Mouse (Mus musculus): ENCODE results near the gene Lhfpl5. TPM values are rescaled to one million over a fixed set of nuclear protein-coding genes. Genes with fewer than 3 reads are reported as not detected.

Lhfpl5 gene
- total and polyA plus RNA-seq, 2 experiments from 2014 or later, result 26.6 to 29.7 TPM

DNA sequence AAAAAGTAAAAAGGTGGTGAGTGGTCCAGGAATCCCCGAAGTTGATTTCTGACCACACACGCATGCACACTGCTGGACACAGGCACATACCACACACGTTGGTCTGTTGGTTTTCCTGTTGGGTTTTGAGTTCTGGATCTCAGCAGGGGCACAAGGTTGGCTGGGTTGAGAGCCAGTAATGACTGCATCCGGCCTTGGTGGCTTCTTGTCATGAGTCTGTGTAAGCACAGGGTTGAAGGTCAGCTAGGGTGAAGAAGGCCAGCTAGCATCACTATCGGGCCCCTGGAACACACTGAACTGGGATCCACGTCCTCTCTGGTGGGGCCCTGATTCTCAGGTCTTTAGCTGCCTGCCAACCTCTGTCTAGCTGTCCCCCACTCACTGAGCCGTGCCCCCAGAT lies 2.9 kb upstream of the Lhfpl5 start:
- TF ChIP-seq CTCF (IDR thresholded peaks at IDR 0.05; ENCODE audit: low read depth), result no peak
- Histone ChIP-seq H3K9ac (replicated peaks; ENCODE audit: low read length) (no peak overlapping the region), H3K4me1 (ENCODE audit: insufficient read depth, low read length) (peaks cover 9% of the 10 kb centered on the region), H3K4me2 (ENCODE audit: low read depth, low read length) (no peak overlapping the region), H3K4me3 (ENCODE audit: low read length) (no peak overlapping the region), H3K9me3 (ENCODE audit: low read length) (no peaks in the 10 kb centered on the region), H3K36me3 (ENCODE audit: insufficient read depth, low read length) (no peaks in the 10 kb centered on the region), H3K27me3 (ENCODE audit: insufficient read depth, low read length) (no peaks in the 10 kb centered on the region), H3K27ac (no peak overlapping the region)
- no peak for DNase-seq (ENCODE audit: low spot score)
- ATAC-seq, result no peak
- WGBS, result 80% methylated on average over 7 of the region's 7 CpGs

DNA sequence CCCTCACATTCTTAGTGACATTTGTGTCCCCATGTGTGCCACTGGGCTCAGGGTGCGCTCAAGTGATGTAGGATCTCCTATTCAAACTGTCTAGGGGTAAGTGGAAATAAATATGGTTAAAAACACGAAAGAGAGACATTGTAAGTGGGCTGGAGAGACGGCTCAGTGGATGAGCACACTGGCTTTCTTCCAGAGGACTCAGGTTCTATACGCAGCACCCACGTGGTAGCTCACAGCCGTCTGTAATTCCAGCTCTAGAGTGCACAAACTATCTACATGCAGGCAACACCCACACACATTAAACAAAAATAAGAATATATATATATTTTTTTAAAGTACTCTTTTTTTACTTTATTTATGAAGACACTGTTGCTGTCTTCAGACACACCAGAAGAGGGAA lies 2.5 kb upstream of the Lhfpl5 start:
- TF ChIP-seq CTCF (IDR thresholded peaks at IDR 0.05; ENCODE audit: low read depth), result no peak
- H3K27me3 ChIP-seq (ENCODE audit: insufficient read depth, low read length), result no peaks in the 10 kb centered on the region
- peaks cover 9% of the 10 kb centered on the region for H3K4me1 ChIP-seq (ENCODE audit: insufficient read depth, low read length)
- no peak overlapping the region for H3K4me2 ChIP-seq (ENCODE audit: low read depth, low read length)
- H3K27ac ChIP-seq, result no peak overlapping the region
- H3K4me3 ChIP-seq (ENCODE audit: low read length), result no peak overlapping the region
- H3K36me3 ChIP-seq (ENCODE audit: insufficient read depth, low read length), result no peaks in the 10 kb centered on the region
- ATAC-seq (no peak), DNase-seq (ENCODE audit: low spot score) (no peak)
- WGBS, result 87% methylated on average over 6 of the region's 6 CpGs
- no peaks in the 10 kb centered on the region for H3K9me3 ChIP-seq (ENCODE audit: low read length)
- no peak overlapping the region for H3K9ac ChIP-seq (replicated peaks; ENCODE audit: low read length)

DNA sequence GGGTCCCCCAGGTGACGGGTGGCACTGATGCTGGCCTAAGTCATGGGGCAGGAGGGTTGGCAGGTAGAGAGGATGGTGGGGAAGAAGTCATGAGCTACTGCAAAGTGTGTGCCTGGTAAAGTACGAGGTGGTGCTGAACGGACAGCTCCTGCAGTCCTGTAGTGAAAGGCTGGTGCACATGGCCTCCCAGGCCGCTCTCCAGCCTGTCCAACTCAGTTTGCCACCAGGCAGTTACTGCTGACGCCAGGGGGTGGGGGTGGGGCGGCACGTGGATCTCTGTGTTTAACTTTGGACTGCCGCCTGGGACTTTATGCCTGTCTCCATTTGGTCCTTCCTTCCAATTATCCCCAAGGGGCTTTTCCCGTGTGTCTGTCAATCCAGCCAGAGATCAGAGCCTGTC lies 5.0 kb downstream of the Lhfpl5 start:
- peaks cover 8% of the 10 kb centered on the region; the same call in 1 of the 2 replicates for H3K4me1 ChIP-seq (ENCODE audit: insufficient read depth, low read length)
- ATAC-seq, result no peak
- H3K4me2 ChIP-seq (ENCODE audit: low read depth, low read length), result no peak overlapping the region
- H3K9ac ChIP-seq (replicated peaks; ENCODE audit: low read length), result no peak overlapping the region
- peak; percentile 67 for DNase-seq (ENCODE audit: low spot score)
- TF ChIP-seq CTCF (IDR thresholded peaks at IDR 0.05; ENCODE audit: low read depth), result no peak
- no peaks in the 10 kb centered on the region for H3K9me3 ChIP-seq (ENCODE audit: low read length)
- WGBS, result 4% methylated on average over 9 of the region's 9 CpGs
- H3K27me3 ChIP-seq (ENCODE audit: insufficient read depth, low read length), result no peaks in the 10 kb centered on the region
- H3K36me3 ChIP-seq (ENCODE audit: insufficient read depth, low read length), result no peaks in the 10 kb centered on the region
- no peak overlapping the region for H3K4me3 ChIP-seq (ENCODE audit: low read length)
- no peak overlapping the region for H3K27ac ChIP-seq

DNA sequence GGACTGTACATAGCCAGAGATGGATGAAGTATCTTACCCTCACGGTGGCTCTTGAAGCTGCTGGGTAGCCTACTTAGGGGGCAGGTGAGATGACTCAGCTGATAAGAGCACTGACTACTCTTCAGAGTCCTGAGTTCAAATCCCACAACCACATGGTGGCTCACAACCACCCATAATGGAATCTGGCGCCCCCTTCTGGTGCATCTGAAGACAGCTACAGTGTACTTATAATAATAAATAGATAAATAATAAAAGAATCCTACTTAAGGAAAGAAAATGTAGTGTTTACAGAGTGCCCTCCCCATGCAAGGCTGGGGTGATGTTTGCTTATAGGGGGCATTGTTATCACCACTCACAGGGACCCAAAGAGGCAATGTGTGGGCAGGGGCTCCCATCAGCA lies 5.6 kb downstream of the Lhfpl5 start:
- H3K4me2 ChIP-seq (ENCODE audit: low read depth, low read length), result no peak overlapping the region
- H3K9me3 ChIP-seq (ENCODE audit: low read length), result no peaks in the 10 kb centered on the region
- no peak for TF ChIP-seq CTCF (IDR thresholded peaks at IDR 0.05; ENCODE audit: low read depth)
- 73% methylated on average over 2 of the region's 2 CpGs for WGBS
- no peak overlapping the region for H3K4me3 ChIP-seq (ENCODE audit: low read length)
- no peaks in the 10 kb centered on the region for H3K27me3 ChIP-seq (ENCODE audit: insufficient read depth, low read length)
- H3K36me3 ChIP-seq (ENCODE audit: insufficient read depth, low read length), result no peaks in the 10 kb centered on the region
- H3K9ac ChIP-seq (replicated peaks; ENCODE audit: low read length), result no peak overlapping the region
- no peak overlapping the region for H3K27ac ChIP-seq
- DNase-seq (ENCODE audit: low spot score) (no peak), ATAC-seq (no peak)
- peaks cover 2% of the 10 kb centered on the region; the same call in 1 of the 2 replicates for H3K4me1 ChIP-seq (ENCODE audit: insufficient read depth, low read length)

DNA sequence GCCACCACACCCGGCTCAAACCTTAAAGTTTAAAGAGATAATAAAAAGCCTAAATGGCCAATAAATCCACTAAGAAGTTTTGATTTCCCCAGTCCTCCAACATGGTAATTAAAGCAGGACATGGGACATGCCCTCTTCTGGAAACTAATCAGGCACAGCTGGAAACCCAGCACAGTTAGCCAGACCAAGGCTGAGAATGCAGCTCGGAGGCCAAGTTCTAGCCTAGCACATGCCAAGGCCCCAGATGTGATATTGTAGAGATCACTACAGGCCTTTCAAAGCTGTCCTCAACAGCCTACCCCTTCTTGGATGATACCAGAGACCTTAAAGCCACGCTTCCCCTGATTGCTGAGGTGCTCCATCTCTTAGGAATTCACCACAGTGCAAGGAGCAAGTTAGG lies 11.1 kb downstream of the Lhfpl5 start:
- Histone ChIP-seq H3K36me3 (ENCODE audit: insufficient read depth, low read length) (peaks cover 33% of the 10 kb centered on the region), H3K4me3 (ENCODE audit: low read length) (no peak overlapping the region), H3K27ac (no peak overlapping the region), H3K4me1 (ENCODE audit: insufficient read depth, low read length) (no peaks in the 10 kb centered on the region), H3K4me2 (ENCODE audit: low read depth, low read length) (no peak overlapping the region), H3K27me3 (ENCODE audit: insufficient read depth, low read length) (no peaks in the 10 kb centered on the region), H3K9me3 (ENCODE audit: low read length) (no peaks in the 10 kb centered on the region), H3K9ac (replicated peaks; ENCODE audit: low read length) (no peak overlapping the region)
- TF ChIP-seq CTCF (IDR thresholded peaks at IDR 0.05; ENCODE audit: low read depth), result no peak
- DNase-seq (ENCODE audit: low spot score) (no peak), ATAC-seq (no peak)
- 80% methylated on average over 3 of the region's 3 CpGs for WGBS

DNA sequence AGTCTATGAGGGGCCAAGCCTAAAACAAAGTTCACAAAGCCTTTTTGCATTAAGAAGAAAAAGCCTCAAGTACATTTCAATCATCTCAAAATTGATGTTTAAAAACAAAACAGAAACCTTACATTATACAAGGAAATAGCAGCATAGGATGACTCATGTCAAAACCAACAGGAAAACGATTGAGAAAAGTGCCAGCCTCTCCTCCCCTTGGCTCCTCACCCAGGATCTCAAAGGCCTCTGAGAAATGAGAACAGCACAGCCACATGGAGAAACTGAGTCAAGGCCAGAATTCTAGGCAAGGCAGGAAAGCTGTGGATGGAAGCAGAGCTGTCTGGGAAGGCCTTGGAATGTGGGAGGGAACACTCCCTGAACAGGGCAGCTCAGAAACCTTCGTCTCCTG lies 13.2 kb downstream of the Lhfpl5 start:
- ATAC-seq, result no peak
- TF ChIP-seq CTCF (IDR thresholded peaks at IDR 0.05; ENCODE audit: low read depth), result no peak
- Histone ChIP-seq H3K27ac (no peak overlapping the region), H3K4me1 (ENCODE audit: insufficient read depth, low read length) (no peaks in the 10 kb centered on the region), H3K36me3 (ENCODE audit: insufficient read depth, low read length) (peaks cover 50% of the 10 kb centered on the region), H3K4me3 (ENCODE audit: low read length) (no peak overlapping the region), H3K9ac (replicated peaks; ENCODE audit: low read length) (no peak overlapping the region), H3K27me3 (ENCODE audit: insufficient read depth, low read length) (no peaks in the 10 kb centered on the region), H3K4me2 (ENCODE audit: low read depth, low read length) (no peak overlapping the region), H3K9me3 (ENCODE audit: low read length) (no peaks in the 10 kb centered on the region)
- WGBS, result 84% methylated on average over 2 of the region's 2 CpGs
- DNase-seq (ENCODE audit: low spot score), result no peak

DNA sequence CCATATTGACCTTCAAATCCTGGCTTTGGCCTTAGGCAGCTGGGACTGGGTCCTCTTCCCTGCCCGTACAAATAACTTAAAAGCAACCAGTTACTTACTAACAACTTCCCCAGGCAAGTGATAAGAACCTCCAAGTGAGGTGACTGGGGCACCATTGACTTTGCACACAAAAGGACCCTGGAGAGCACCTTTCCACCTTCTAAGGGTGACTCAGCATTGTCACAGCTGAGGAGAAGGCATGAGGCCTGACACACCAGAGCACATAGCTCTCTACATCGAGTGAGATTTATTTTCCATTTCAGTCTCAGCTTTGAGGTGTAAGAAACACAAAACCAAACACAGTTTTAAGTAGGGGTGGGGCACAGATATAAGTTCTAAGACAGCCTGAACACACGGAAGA lies 15.2 kb downstream of the Lhfpl5 start:
- no peaks in the 10 kb centered on the region for H3K9me3 ChIP-seq (ENCODE audit: low read length)
- WGBS, result 88% methylated on average over 3 of the region's 3 CpGs
- no peaks in the 10 kb centered on the region for H3K4me1 ChIP-seq (ENCODE audit: insufficient read depth, low read length)
- H3K27me3 ChIP-seq (ENCODE audit: insufficient read depth, low read length), result no peaks in the 10 kb centered on the region
- no peak overlapping the region for H3K4me2 ChIP-seq (ENCODE audit: low read depth, low read length)
- TF ChIP-seq CTCF (IDR thresholded peaks at IDR 0.05; ENCODE audit: low read depth), result no peak
- no peak overlapping the region for H3K4me3 ChIP-seq (ENCODE audit: low read length)
- DNase-seq (ENCODE audit: low spot score), result no peak
- peaks cover 60% of the 10 kb centered on the region for H3K36me3 ChIP-seq (ENCODE audit: insufficient read depth, low read length)
- ATAC-seq, result no peak
- H3K9ac ChIP-seq (replicated peaks; ENCODE audit: low read length), result no peak overlapping the region
- H3K27ac ChIP-seq, result no peak overlapping the region

All from hindbrain, postnatal 0 days (tissue).